Mouse (Mus musculus): ENCODE data around the gene Fntb.

The Fntb gene

GRCm38 (mm10) chr12:76911171-76911726 lies 145.9 kb downstream of the Fntb start:
- peak; percentile 83 for ATAC-seq (ENCODE audit: insufficient number of reproducible peaks, low FRiP score, low TSS enrichment)

- ATAC-seq (ENCODE audit: insufficient number of reproducible peaks, low FRiP score, low TSS enrichment) = no peak
These were observed 146.8 kb downstream of the Fntb start for GRCm38 (mm10) chr12:76912193-76912592.

- ATAC-seq (ENCODE audit: insufficient number of reproducible peaks, low FRiP score, low TSS enrichment) = no peak
These were observed 150.8 kb downstream of the Fntb start for GRCm38 (mm10) chr12:76916163-76916562.

- no peak for ATAC-seq (ENCODE audit: insufficient number of reproducible peaks, low FRiP score, low TSS enrichment)
These were observed 152.7 kb downstream of the Fntb start for GRCm38 (mm10) chr12:76918113-76918512.

GRCm38 (mm10) chr12:76918855-76919254 lies 153.5 kb downstream of the Fntb start:
- no peak for ATAC-seq (ENCODE audit: insufficient number of reproducible peaks, low FRiP score, low TSS enrichment)

- no peak for ATAC-seq (ENCODE audit: insufficient number of reproducible peaks, low FRiP score, low TSS enrichment)
These were observed 155.0 kb downstream of the Fntb start for GRCm38 (mm10) chr12:76920398-76920797.

- no peak for ATAC-seq (ENCODE audit: insufficient number of reproducible peaks, low FRiP score, low TSS enrichment)
These were observed 155.6 kb downstream of the Fntb start for GRCm38 (mm10) chr12:76920990-76921389.

- ATAC-seq (ENCODE audit: insufficient number of reproducible peaks, low FRiP score, low TSS enrichment) = no peak
These were observed 157.7 kb downstream of the Fntb start for GRCm38 (mm10) chr12:76923118-76923517.

- ATAC-seq (ENCODE audit: insufficient number of reproducible peaks, low FRiP score, low TSS enrichment) = peak; percentile 64
These were observed 159.7 kb downstream of the Fntb start for GRCm38 (mm10) chr12:76924904-76925604.

- no peak for ATAC-seq (ENCODE audit: insufficient number of reproducible peaks, low FRiP score, low TSS enrichment)
These were observed 161.1 kb downstream of the Fntb start for GRCm38 (mm10) chr12:76926338-76926945.

GRCm38 (mm10) chr12:76927012-76927411 lies 161.6 kb downstream of the Fntb start:
- no peak for ATAC-seq (ENCODE audit: insufficient number of reproducible peaks, low FRiP score, low TSS enrichment)

- ATAC-seq (ENCODE audit: insufficient number of reproducible peaks, low FRiP score, low TSS enrichment) = no peak
These were observed 162.2 kb downstream of the Fntb start for GRCm38 (mm10) chr12:76927539-76927938.

- no peak for ATAC-seq (ENCODE audit: insufficient number of reproducible peaks, low FRiP score, low TSS enrichment)
These were observed 164.8 kb downstream of the Fntb start for GRCm38 (mm10) chr12:76930177-76930576.

GRCm38 (mm10) chr12:76931739-76932687 lies 166.6 kb downstream of the Fntb start:
- ATAC-seq (ENCODE audit: insufficient number of reproducible peaks, low FRiP score, low TSS enrichment) = peak; percentile 79

- no peak for ATAC-seq (ENCODE audit: insufficient number of reproducible peaks, low FRiP score, low TSS enrichment)
These were observed 167.3 kb downstream of the Fntb start for GRCm38 (mm10) chr12:76932688-76933060.

- no peak for ATAC-seq (ENCODE audit: insufficient number of reproducible peaks, low FRiP score, low TSS enrichment)
These were observed 169.0 kb downstream of the Fntb start for GRCm38 (mm10) chr12:76934438-76934837.

- ATAC-seq (ENCODE audit: insufficient number of reproducible peaks, low FRiP score, low TSS enrichment) = no peak
These were observed 170.8 kb downstream of the Fntb start for GRCm38 (mm10) chr12:76936211-76936610.

- no peak for ATAC-seq (ENCODE audit: insufficient number of reproducible peaks, low FRiP score, low TSS enrichment)
These were observed 172.6 kb downstream of the Fntb start for GRCm38 (mm10) chr12:76938013-76938412.

GRCm38 (mm10) chr12:76941524-76941923 lies 176.1 kb downstream of the Fntb start:
- no peak for ATAC-seq (ENCODE audit: insufficient number of reproducible peaks, low FRiP score, low TSS enrichment)

- no peak for ATAC-seq (ENCODE audit: insufficient number of reproducible peaks, low FRiP score, low TSS enrichment)
These were observed 177.1 kb downstream of the Fntb start for GRCm38 (mm10) chr12:76942476-76942875.

GRCm38 (mm10) chr12:76943046-76943445 lies 177.7 kb downstream of the Fntb start:
- ATAC-seq (ENCODE audit: insufficient number of reproducible peaks, low FRiP score, low TSS enrichment) = no peak
